Mouse (Mus musculus) frontal cortex, postnatal 25 days (tissue): ENCODE measurements around the gene Sema3b.

Source experiments
- DNase-seq, 2 experiments: peaks; one replicate each; pipeline ENCODE4 v3.0.0; 2022; ENCODE audit warnings: low spot score in 2 of 2

Sema3b gene

GRCm38 (mm10) chr9:107612945-107613569 is 4.0 kb upstream of the Sema3b start:
- no peak for DNase-seq

DNA sequence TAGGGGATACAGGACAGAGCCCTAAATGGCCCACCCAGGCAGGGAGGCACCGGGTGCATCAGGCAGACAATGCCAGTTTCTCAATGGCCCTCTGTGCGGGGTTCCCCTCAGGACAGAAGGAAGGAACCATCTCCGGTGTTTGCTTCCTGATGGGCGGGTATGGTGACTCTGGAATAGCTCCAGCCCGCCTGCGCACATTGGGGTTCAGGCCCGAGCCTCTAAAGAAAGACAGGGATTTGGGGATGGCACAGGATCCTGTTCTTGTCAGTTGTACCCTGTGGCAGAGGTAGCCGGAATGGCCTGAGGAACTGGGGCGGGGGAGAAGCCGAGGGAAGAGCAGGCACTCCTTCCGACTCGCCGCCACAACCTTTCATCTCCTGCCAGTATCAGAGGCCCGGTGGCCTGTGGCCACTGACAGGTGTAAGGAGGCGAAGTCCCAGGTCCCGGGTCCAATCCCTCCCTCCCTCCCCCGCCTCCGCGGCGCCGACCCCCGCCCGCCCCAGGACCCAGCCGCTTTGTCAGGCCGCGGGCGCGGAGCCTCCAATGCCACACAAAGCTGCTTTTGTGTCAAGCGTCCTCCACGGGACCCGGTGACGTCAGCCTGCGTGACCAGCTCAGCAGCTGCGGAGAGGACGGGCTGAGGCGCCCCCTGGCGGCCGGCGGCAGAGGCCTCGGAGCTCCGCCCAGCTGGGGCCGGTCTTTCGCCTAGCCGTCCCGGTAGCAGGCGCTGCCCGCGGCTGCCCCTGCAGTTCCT is 3.3 kb upstream of the Sema3b start:
- DNase-seq = peak; percentile 94 to 99

DNA sequence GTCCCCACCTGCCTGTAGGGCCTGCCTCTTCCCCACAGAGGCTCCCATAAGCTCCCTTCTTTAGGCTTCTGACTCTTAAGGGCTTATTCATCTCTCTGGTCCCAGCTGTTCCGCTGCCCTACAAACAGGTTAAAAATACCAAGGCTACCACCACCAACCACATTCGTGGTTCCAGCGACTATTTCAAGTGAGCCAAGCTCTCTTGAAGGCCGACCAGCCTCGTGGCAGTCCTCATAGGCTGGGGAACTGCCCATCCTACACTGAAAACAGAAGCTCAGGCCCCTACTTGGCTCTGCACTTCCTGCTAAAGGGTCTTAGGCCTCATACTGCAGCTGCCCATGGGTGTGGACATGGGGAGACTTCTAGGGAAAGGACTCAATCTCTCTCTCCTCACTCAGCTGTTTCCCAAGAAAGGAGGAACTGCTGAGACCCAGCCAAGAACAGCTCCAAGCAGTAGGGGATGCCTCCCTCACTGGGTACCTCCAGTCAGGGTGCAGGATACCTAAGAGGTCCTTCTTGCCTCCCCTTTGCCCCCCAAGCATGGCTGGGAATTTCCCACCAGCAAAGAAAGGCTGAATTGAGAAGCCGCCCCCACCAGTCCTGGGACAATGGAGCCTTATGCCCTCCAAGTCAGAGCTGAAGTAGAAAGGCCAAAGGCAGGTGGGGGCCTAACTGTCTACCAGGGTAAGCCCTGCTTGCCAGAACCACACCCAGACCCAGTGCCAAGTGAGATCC is 2.6 kb upstream of the Sema3b start:
- no peak for DNase-seq

DNA sequence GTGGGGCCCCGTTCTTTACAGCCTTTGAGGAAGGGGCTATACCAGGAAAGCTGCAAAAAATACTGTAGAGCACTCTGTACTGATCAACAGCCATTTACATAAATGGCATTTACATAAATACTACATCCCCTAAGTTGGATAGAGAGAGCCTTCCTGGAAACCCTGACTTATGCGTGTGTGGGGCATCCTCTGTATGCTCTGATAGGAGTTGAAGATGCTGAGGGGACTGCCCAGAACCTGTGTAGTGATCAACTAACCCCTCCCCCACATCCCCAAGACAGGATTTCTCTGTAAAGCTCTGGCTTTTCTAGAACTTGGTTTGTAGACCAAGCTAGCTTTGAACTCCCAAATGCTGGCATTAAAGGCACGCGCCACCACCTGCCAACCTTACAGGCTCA is 403 bp upstream of the Sema3b start:
- no peak for DNase-seq

- DNase-seq = no peak
These were observed 1.3 kb downstream of the Sema3b start for GRCm38 (mm10) chr9:107607653-107608245.

DNA sequence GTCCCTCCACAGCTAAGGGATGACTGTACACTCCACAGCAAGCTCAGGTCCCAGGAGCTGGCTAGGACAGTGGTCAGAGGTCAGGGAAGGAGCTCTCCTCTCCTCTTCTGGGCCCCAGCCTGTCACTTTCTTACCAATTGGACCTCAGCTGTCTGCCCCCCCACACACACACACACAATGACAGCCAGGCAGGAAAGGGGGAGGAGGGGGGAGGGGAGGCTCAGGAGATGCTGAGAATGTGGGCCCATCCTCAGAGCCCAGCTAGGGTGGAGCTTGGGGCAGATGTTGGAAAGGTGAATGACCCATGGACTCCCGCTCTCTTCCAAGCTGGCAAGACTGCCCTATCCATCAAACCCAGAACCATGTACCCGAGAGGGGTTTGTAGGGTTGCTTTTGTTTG is 2.0 kb downstream of the Sema3b start:
- no peak for DNase-seq

GRCm38 (mm10) chr9:107606591-107606990 is 2.4 kb downstream of the Sema3b start:
- no peak for DNase-seq

GRCm38 (mm10) chr9:107605041-107605661 is 3.9 kb downstream of the Sema3b start:
- no peak for DNase-seq

- no peak for DNase-seq
These were observed 5.8 kb downstream of the Sema3b start for GRCm38 (mm10) chr9:107603251-107603650.

- DNase-seq = peak; percentile 93 to 95
These were observed 6.9 kb downstream of the Sema3b start for GRCm38 (mm10) chr9:107602068-107602648.

DNA sequence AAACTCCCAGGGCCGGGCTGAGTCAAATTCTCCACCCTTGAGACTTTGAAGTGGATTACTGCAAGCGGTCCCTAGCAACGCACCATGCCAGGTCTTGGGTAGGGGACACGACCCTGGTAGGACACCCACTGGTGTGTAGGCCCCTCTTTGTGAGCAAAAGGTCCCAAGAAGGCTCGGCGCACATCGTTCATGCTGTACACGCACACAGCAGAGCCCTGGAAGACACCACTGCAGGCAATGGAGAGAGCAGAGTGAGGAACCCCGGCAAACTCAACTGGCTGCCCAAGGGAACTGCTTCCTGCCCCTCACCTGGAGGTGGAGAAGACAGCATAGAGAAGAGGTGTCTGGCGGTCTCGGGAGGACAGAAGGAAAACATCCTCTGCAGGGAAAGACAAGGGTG is 7.8 kb downstream of the Sema3b start:
- DNase-seq = no peak

- DNase-seq = no peak
These were observed 8.3 kb downstream of the Sema3b start for GRCm38 (mm10) chr9:107600745-107601144.

- no peak for DNase-seq
These were observed 9.2 kb downstream of the Sema3b start for GRCm38 (mm10) chr9:107599842-107600241.

DNA sequence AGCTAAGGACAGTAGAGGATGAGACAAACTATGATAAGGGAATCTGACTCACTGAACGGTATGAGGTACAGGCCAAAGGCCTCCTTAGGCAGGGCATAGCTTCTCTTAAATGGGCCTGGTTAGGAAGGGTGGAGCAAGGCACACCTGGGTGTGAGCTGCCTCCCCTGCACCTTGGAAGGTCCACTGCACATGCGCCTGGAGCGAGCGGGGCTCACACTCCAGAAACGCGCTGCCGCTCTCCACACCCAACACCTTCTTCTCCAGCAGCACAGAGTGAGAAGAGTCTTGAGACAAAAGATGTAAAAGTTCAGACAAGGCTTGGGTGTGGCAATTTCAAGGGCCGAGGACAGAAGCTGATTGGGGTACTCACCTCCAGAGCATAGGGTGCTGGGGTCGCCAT is 9.6 kb downstream of the Sema3b start:
- no peak for DNase-seq

DNA sequence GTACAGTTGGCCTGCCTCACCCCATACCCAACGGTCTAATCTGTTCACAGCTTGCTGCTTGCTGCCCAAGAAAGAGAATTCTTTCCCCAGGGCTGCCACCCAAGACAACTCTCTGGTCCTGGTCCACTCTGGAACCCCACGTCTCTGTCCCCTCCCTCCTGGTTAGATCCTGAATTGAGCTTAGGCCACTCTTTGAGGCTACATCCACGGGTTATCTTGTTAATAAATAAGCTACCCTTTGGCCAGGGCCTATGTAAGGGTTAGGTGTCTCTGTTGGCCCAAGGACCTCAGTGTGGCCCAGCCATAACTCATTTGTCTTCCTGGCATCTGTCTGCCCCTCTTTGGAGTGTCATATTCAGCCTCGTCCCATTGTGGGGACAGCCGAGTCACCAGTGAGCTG is 10.6 kb downstream of the Sema3b start:
- no peak for DNase-seq

- no peak for DNase-seq
These were observed 12.1 kb downstream of the Sema3b start for GRCm38 (mm10) chr9:107596619-107597569.

- no peak for DNase-seq
These were observed 14.6 kb downstream of the Sema3b start for GRCm38 (mm10) chr9:107594281-107595062.

DNA sequence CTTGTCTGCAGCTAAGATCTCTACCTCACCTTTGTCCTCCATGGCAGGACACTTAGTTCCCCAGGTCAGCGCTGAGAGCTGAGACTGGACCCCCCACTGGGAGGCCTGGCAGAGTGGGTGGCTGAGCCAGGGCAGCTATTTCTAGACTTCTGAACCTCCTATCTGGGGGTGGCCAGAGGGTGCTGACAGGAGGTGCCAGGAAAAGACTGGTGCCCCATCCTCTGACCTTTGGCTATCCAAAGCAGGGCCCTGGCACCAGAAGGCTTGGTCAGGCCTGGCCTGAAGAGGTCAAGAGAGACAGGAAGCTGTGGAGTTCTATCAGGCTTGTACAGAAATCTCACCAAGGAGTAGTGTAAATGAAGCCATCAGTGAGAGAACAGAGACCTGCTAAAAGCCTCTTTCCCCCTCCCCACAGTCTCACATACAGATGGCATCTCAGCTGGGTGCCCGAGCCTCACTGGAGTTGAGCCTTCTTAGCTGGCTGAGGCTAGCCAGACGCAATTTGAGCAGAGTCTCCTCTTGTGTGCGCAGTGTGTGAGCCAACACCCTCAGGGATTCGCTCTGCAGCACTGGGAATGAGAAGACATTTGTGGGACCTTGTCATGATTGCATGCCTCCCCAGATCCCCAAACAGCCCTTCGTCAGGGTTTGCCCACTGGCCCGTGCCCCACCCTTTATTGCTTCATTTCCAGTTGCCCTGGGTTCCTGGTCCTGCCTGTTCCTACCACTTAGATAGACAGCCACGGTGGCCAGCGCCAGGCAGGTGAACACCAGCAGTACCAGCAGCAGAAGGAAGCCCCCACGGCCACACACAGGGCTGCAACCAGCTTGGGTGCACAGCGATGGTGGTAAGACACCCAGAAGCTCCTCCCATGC is 15.7 kb downstream of the Sema3b start:
- DNase-seq = no peak

- no peak for DNase-seq
These were observed 18.3 kb downstream of the Sema3b start for GRCm38 (mm10) chr9:107590773-107591060.
